Comparison of ENCODE assay signal across 35 mouse cellular contexts in the genomic region with DNA sequence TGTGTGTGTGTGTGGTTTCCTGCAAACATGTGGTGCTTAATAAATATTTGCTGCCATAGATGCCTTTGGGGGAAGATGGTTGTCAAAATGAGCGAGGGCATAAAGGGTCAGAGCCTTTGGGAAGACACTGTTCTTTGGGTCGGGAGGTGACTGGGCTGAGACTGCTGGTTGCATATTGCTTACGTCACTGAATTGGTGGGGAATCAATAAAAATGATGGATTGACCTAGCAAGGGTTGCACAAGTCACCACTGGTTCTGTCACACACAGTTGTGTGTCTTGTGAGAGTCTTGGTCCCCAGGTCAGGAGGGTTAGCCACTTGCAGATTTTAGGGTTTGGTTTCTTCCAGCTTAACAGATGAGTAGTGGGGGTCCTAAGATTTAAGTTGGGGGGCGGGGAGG.
"Had no signal": no experiment of that assay in that cellular context is flagged by ENCODE, and none has a peak within 500 bp of the region (broad histone marks: within the 10 kb centered on the region; RNA-seq: fewer than 3 reads in every experiment).

No protein-coding gene starts in this region.

- H3K9me3 ChIP-seq: heart, embryonic 10.5 days; heart, embryonic 12.5 days; heart, embryonic 13.5 days; heart, embryonic 15.5 days; hindbrain, embryonic 10.5 days; hindbrain, embryonic 12.5 days; hindbrain, embryonic 15.5 days; intestine, embryonic 15.5 days; kidney, embryonic 15.5 days had no signal

- H3K4me2 ChIP-seq: heart, embryonic 11.5 days; heart, embryonic 12.5 days; heart, embryonic 13.5 days; heart, embryonic 15.5 days; hindbrain, embryonic 12.5 days; hindbrain, embryonic 13.5 days; hindbrain, embryonic 14.5 days; hindbrain, embryonic 15.5 days; intestine, embryonic 15.5 days; kidney, embryonic 15.5 days had no signal

- H3K27ac ChIP-seq: heart, embryonic 10.5 days; heart, embryonic 13.5 days; heart, embryonic 15.5 days; hindbrain, embryonic 10.5 days; hindbrain, embryonic 12.5 days; hindbrain, embryonic 13.5 days; hindbrain, embryonic 14.5 days; hindbrain, embryonic 15.5 days; hindbrain, postnatal 0 days; intestine, embryonic 15.5 days; kidney, embryonic 15.5 days; kidney, postnatal 0 days; layer of hippocampus, adult 2 months had no signal

- H3K9ac ChIP-seq: heart, embryonic 12.5 days; heart, embryonic 13.5 days; heart, embryonic 15.5 days; hindbrain, embryonic 12.5 days; hindbrain, embryonic 13.5 days; hindbrain, embryonic 14.5 days; hindbrain, embryonic 15.5 days; intestine, embryonic 15.5 days; kidney, embryonic 15.5 days had no signal

- H3K4me3 ChIP-seq: heart, embryonic 10.5 days; heart, embryonic 12.5 days; heart, embryonic 13.5 days; heart, embryonic 15.5 days; hindbrain, embryonic 10.5 days; hindbrain, embryonic 12.5 days; hindbrain, embryonic 13.5 days; hindbrain, embryonic 15.5 days; intestine, embryonic 15.5 days; kidney, embryonic 15.5 days; layer of hippocampus, adult 2 months had no signal

- H3K36me3 ChIP-seq: heart, embryonic 10.5 days; heart, embryonic 12.5 days; heart, embryonic 13.5 days; heart, embryonic 15.5 days; hindbrain, embryonic 10.5 days; hindbrain, embryonic 12.5 days; hindbrain, embryonic 13.5 days; hindbrain, embryonic 15.5 days; intestine, embryonic 15.5 days; kidney, embryonic 15.5 days had no signal

- H3K4me1 ChIP-seq: heart, embryonic 10.5 days; heart, embryonic 12.5 days; heart, embryonic 13.5 days; heart, embryonic 15.5 days; hindbrain, embryonic 10.5 days; hindbrain, embryonic 12.5 days; hindbrain, embryonic 13.5 days; hindbrain, embryonic 15.5 days; intestine, embryonic 15.5 days; kidney, embryonic 15.5 days had no signal

- ATAC-seq: hindbrain, embryonic 16.5 days; hindbrain, postnatal 0 days; inflammation-experienced regulatory T-cells, adult 6 months; intestine, embryonic 15.5 days; intestine, embryonic 16.5 days; intestine, postnatal 0 days had no signal

- DNase-seq: heart, postnatal 10 days; heart, postnatal 14 days; heart, postnatal 36 days; heart, postnatal 4 days; kidney, adult 11 months; kidney, adult 18-20 months; kidney, adult 2 months; kidney, adult 8-10 months; kidney, adult 9 months; kidney, postnatal 10 days; kidney, postnatal 14 days; kidney, postnatal 25 days; kidney, postnatal 36 days; kidney, postnatal 4 days; layer of hippocampus, adult 9-11 months; layer of hippocampus, postnatal 36 days had no signal

- H3K27me3 ChIP-seq: intestine, embryonic 15.5 days had no signal
